Mouse (Mus musculus) kidney, embryonic 15.5 days (tissue): Measurements from ENCODE around the gene Fgfr2. TPM values are rescaled to one million over a fixed set of nuclear protein-coding genes. Genes with fewer than 3 reads are reported as not detected.
"Not testable (repeated sequence)": the region's sequence is repeated elsewhere in the genome, so short reads cannot be mapped to it uniquely, and the experiment has no call there.

Experiments used
- ATAC-seq: fragments of 200-750 bp; cut with Nextera tagmentation; replicated peaks from 2 replicates; pipeline ENCODE4 v1.8.0; 2017; ENCODE audit warnings: moderate TSS enrichment; ENCODE audit not compliant: low FRiP score
- H3K27ac ChIP-seq: fragments of 300-500 bp; sonication (generic); 2 replicates; pipeline ENCODE4 v1.5.1; 2015; ENCODE audit warnings: mild to moderate bottlenecking, inconsistent platforms
- H3K27me3 ChIP-seq: fragments of 300-500 bp; sonication (generic); 2 replicates; pipeline ENCODE4 v1.6.1; 2015; ENCODE audit warnings: inconsistent platforms
- H3K36me3 ChIP-seq: fragments of 300-500 bp; sonication (generic); 2 replicates; pipeline ENCODE4 v1.6.1; 2015; ENCODE audit warnings: inconsistent platforms
- H3K4me1 ChIP-seq: fragments of 300-500 bp; sonication (generic); 2 replicates; pipeline ENCODE4 v1.6.1; 2015; ENCODE audit warnings: inconsistent platforms
- H3K4me2 ChIP-seq: fragments of 300-500 bp; sonication (generic); 2 replicates; pipeline ENCODE4 v1.6.1; 2015; ENCODE audit warnings: moderate library complexity, mild to moderate bottlenecking, inconsistent platforms
- H3K4me3 ChIP-seq: fragments of 300-500 bp; sonication (generic); replicated peaks from 2 replicates; pipeline ENCODE4 v1.5.1; 2015; ENCODE audit warnings: mild to moderate bottlenecking, inconsistent platforms
- H3K9ac ChIP-seq: fragments of 300-500 bp; sonication (generic); 2 replicates; pipeline ENCODE4 v1.6.1; 2015; ENCODE audit warnings: mild to moderate bottlenecking, inconsistent platforms
- H3K9me3 ChIP-seq: fragments of 300-500 bp; sonication (generic); replicated peaks from 2 replicates; pipeline ENCODE4 v1.6.1; 2016; ENCODE audit warnings: inconsistent platforms
- WGBS: fragments of 180-500 bp; shearing (Covaris S2); methylation state at CpG from one replicate; pipeline ENCODE4 v1.1.7; 2015; ENCODE audit warnings: mixed read lengths; 5-methylcytosine and 5-hydroxymethylcytosine counted together
- polyA plus RNA-seq: library from polyadenylated mRNA; unstranded; fragments of >200 nt; fragmentation: Nextera tagmentation; extraction: Ambion mirVana; gene quantifications from 2 replicates; pipeline ENCODE4 v1.2.1, GENCODE M21; 2015

Gene Fgfr2
- polyA plus RNA-seq, 1 experiment from 2014 or later, result 104 TPM

DNA sequence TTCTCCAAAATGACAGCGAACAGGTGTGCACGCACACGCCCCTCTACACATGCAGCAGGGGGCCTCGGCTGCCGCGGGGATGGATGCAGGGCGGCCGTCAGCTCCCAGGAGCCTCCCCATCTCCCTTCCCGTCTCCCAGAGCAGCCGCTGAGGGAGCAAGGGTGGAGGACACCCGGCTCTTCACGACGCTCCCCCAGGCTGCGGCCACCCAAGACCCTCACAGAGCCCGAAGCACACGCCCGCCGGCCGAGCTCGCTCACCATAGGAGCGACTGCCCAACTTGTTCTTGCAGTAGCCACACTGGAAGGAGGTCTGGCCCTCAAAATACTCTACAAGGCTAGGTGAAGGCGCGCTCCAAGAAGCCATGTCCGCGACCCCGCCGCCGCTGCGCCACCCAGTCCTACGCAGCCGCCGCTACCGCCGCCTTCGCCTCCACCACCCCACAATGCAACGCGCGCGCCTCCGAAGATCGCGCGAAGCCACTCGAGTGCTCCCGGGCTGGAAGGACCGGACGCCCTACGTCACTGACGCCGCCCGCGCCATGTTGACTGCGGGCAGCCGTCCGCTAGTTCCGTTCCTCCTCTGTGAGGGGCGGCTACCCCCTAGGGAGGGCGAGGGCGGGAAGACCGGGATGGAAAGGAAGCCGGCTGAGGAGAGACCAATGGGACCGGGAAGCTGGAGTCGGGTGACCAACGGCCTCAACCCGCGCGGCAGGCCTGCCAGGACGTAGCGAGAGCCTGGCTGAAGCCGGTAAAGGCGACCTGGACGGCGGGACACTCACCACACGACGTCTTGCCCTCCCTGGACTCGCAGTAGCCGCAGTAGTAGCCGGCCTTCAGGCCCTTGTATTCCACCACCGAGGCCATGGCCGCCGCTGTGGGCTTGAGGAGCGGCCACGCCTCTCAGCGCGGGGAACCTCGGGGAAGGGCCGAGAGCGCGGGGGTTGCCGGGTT is 2603.8 kb downstream of the Fgfr2 start:
- Histone ChIP-seq H3K9me3 (no peaks in the 10 kb centered on the region), H3K36me3 (peaks cover 9% of the 10 kb centered on the region; the same call in 1 of the 2 replicates), H3K9ac (peak overlapping the region; percentile 98), H3K4me1 (peaks cover 21% of the 10 kb centered on the region), H3K27ac (peak overlapping the region; percentile 99), H3K4me2 (peak overlapping the region; percentile 85), H3K27me3 (no peaks in the 10 kb centered on the region), H3K4me3 (peak overlapping the region; percentile 92)
- under 1% methylated on average over 84 of the region's 90 CpGs for WGBS
- peak; percentile 98 for ATAC-seq

DNA sequence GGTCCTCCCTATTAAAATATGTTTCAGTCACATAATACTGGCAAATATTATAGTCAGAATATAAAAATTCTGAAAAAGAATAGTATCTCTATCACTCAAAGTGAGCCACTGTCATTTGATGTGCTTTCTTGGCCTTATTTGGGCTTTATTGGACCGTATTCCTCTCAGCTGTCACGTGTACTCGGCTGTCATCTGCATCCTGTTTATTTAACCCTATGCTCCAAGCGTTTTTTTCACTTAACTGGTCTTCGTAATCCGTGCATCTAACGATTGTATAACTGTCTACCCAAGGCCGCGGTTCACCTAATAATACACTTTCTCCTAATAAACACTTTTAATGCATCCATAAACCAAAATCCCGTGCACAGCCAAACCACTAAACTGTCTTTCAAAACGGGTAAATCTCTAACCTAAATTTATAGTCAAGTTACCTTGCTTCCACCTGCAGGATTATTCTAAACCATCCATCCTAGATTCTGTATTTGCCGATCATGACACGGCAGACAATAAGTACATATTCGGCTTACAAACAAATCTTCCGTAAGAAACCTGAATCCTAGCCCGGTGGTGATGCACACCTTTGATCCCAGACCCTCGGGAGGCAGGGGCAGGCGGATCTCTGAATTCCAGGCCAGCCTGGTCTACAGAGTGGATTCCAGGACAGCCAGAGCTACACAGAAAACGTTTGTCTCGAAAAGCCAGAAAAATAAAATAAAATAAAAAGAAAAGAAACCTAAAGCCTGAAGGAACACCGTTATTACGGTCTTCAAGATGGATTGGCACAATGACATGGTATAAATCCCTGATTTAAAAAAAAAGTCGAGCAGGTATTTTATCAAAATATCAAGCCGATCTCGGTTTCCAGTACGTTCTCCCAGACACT is 2604.7 kb downstream of the Fgfr2 start:
- Histone ChIP-seq H3K27ac (peak overlapping the region; percentile 99), H3K9me3 (no peaks in the 10 kb centered on the region), H3K9ac (peak overlapping the region; percentile 98), H3K4me2 (peak overlapping the region; percentile 85), H3K4me1 (peaks cover 21% of the 10 kb centered on the region), H3K4me3 (peak overlapping the region; percentile 92), H3K27me3 (no peaks in the 10 kb centered on the region), H3K36me3 (peaks cover 15% of the 10 kb centered on the region)
- ATAC-seq, result no peak
- WGBS, result 23% methylated on average over 26 of the region's 26 CpGs

DNA sequence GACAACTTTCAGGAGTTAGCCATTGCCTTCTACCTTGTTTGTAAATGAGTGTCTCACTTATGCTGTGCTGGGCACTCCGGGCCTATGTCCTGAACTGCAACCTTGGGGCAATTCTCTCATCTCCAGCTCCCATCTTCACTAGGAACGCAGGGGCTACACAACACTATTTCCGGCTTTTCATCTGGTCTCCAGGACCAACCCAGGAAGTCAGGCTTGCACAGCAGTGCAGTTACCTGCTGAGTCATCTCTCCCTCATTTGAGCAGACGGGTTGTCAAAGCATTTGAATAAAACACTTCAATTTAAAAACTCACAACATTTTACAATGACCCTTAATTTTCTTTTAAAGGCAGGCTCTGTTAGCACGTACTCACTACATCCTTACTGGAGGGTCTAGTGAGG is 2612.9 kb downstream of the Fgfr2 start:
- H3K27me3 ChIP-seq, result no peaks in the 10 kb centered on the region
- H3K4me2 ChIP-seq, result no peak overlapping the region
- H3K4me3 ChIP-seq, result no peak overlapping the region
- H3K9me3 ChIP-seq, result no peaks in the 10 kb centered on the region
- ATAC-seq, result no peak
- no peak overlapping the region for H3K27ac ChIP-seq
- WGBS, result 90% methylated on average over 5 of the region's 5 CpGs
- no peak overlapping the region for H3K9ac ChIP-seq
- peaks cover 85% of the 10 kb centered on the region for H3K36me3 ChIP-seq
- no peaks in the 10 kb centered on the region for H3K4me1 ChIP-seq

DNA sequence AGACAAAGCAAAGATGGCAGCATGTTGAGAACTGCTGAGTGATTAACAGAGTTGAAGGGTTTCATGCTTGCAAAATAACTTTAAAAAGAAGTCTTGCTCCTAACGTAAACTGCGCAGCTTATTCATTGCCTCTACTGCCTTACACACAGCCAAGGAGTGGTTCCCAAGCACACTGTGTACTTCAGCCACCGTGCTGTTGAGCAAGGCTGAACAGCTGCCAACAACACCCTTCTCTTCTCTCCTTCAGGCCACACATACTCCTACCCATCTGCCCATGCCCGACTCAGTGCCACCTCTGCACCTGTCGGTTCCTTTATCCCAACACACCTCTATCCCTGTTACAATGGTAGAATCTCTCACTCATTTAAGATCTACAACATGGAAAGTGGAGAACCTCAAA is 2620.1 kb downstream of the Fgfr2 start:
- H3K4me2 ChIP-seq, result no peak overlapping the region
- H3K36me3 ChIP-seq, result peaks cover 73% of the 10 kb centered on the region
- 96% methylated on average over 5 of the region's 5 CpGs for WGBS
- ATAC-seq, result no peak
- no peak overlapping the region for H3K27ac ChIP-seq
- H3K9ac ChIP-seq, result no peak overlapping the region
- H3K4me3 ChIP-seq, result no peak overlapping the region
- H3K27me3 ChIP-seq, result no peaks in the 10 kb centered on the region
- H3K4me1 ChIP-seq, result no peaks in the 10 kb centered on the region
- H3K9me3 ChIP-seq, result no peaks in the 10 kb centered on the region

DNA sequence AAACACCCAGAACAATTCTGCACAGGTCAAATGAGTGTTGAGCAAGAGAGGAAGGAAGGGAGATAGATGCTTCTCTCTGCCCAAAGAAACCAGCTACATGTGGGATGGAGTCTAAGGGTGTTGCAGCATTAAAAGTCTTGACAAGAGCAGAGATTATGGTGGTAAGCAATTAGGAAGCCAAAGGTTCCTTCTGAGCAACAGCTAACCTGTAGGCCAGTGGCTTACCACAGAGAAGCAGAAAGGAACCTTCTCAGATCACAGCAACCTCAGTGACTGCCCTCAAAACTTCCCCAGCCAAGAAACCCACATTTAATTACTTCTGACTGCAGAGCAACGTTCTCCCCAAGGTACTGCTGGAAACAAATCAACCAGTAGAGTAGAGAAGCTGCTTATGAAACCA is 2621.7 kb downstream of the Fgfr2 start:
- H3K9ac ChIP-seq, result no peak overlapping the region
- H3K27me3 ChIP-seq, result no peaks in the 10 kb centered on the region
- H3K9me3 ChIP-seq, result no peaks in the 10 kb centered on the region
- H3K4me3 ChIP-seq, result no peak overlapping the region
- H3K27ac ChIP-seq, result no peak overlapping the region
- no peaks in the 10 kb centered on the region for H3K4me1 ChIP-seq
- 68% methylated on average over 1 of the region's 1 CpGs for WGBS
- no peak overlapping the region for H3K4me2 ChIP-seq
- no peak for ATAC-seq
- peaks cover 68% of the 10 kb centered on the region for H3K36me3 ChIP-seq

DNA sequence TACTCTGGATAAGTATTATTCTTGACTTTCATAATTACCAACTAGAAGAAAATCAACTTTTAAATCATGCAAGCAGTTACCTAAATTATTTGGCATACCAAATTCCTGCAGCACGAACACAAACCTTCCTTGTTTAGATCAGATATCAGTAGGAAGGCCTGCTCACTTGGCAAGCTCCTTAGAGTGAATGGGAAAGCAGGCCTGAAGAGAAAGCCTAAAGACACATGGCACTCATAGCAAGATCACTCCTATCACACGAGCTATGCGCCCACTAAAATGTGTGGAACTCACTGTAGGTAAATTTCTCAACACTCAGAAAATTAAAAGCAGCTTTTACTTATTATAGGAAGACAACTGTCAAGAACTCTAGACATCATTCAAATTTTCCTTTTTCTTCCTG is 2629.8 kb downstream of the Fgfr2 start:
- 82% methylated on average over 3 of the region's 3 CpGs for WGBS
- H3K9ac ChIP-seq, result no peak overlapping the region
- H3K9me3 ChIP-seq, result no peaks in the 10 kb centered on the region
- ATAC-seq, result no peak
- peaks cover 29% of the 10 kb centered on the region for H3K36me3 ChIP-seq
- no peaks in the 10 kb centered on the region for H3K27me3 ChIP-seq
- no peak overlapping the region for H3K4me2 ChIP-seq
- H3K4me1 ChIP-seq, result peaks cover 5% of the 10 kb centered on the region
- no peak overlapping the region for H3K4me3 ChIP-seq
- no peak overlapping the region for H3K27ac ChIP-seq

DNA sequence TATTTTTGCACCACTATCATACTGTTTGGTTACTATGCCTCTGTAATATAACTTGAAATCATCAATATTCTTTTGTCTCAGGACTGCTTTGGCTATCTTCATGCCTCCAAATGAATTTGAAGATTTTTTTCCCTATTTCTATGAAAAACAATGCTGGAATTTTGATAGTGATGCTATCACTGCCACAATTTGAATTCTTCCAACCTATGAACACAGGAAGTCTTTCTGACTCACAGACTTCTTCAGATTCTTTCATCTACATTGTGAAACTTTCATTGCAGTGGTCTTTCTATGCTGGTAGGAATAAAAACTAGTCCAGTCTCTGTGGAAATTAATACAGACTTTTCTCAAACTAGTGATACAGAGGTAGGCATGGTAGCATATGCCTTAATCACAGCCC is 2631.1 kb downstream of the Fgfr2 start:
- Histone ChIP-seq H3K9me3 (peaks cover 3% of the 10 kb centered on the region; the same call in 1 of the 2 replicates), H3K4me2 (no peak overlapping the region), H3K27me3 (no peaks in the 10 kb centered on the region), H3K36me3 (peaks cover 32% of the 10 kb centered on the region), H3K4me1 (peaks cover 5% of the 10 kb centered on the region), H3K4me3 (no peak overlapping the region), H3K9ac (no peak overlapping the region), H3K27ac (no peak overlapping the region)
- ATAC-seq, result no peak

DNA sequence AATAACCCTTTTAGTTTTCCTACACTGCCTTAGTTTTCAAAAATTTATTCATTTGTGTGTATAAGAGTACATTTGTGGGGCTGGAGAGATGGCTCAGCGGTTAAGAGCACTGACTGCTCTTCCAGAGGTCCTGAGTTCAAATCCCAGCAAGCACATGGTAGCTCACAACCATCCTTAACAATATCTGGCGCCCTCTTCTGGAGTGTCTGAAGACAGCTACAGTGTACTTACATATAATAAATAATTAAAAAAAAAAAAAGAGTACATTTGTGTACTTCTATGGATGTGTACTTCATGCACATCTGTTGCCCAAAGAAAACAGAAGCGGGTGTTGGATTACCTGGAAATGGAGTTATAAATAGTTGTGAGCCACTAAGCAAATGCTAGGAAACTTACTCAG is 2644.1 kb downstream of the Fgfr2 start:
- H3K9ac ChIP-seq, H3K4me2 ChIP-seq, H3K4me1 ChIP-seq, ATAC-seq, H3K4me3 ChIP-seq, H3K27me3 ChIP-seq, H3K27ac ChIP-seq, H3K9me3 ChIP-seq: not testable (repeated sequence)
- peaks cover 36% of the 10 kb centered on the region for H3K36me3 ChIP-seq
- 88% methylated on average over 3 of the region's 3 CpGs for WGBS

DNA sequence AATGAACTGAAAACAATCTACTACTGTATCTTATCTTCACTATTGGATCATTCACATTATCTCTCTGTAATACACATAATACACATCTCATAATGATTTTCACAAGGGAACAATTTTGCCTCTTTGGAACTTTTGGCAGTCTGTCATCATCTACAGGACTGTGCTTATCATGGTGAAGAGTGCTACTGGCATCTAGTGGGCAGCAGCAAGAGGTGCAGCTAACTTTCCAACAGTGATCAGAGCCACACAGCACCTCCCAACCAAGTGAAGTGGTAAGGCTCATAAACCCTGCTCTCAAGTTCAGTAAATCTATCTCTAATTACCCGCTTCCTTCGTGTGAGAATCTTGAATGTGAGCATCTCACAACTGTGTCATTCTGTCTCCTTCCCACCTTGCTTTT is 2647.2 kb downstream of the Fgfr2 start:
- 15% methylated on average over 2 of the region's 2 CpGs for whole genome bisulfite sequencing
- Histone ChIP-seq H3K9ac (no peak overlapping the region), H3K4me1 (peaks cover 7% of the 10 kb centered on the region), H3K36me3 (peaks cover 31% of the 10 kb centered on the region), H3K4me3 (no peak overlapping the region), H3K27me3 (no peaks in the 10 kb centered on the region), H3K4me2 (no peak overlapping the region), H3K27ac (0 out of 2 replicates have a peak overlapping the region, but pooled peaks have one; percentile 11), H3K9me3 (no peaks in the 10 kb centered on the region)
- peak; percentile 87 for ATAC-seq

DNA sequence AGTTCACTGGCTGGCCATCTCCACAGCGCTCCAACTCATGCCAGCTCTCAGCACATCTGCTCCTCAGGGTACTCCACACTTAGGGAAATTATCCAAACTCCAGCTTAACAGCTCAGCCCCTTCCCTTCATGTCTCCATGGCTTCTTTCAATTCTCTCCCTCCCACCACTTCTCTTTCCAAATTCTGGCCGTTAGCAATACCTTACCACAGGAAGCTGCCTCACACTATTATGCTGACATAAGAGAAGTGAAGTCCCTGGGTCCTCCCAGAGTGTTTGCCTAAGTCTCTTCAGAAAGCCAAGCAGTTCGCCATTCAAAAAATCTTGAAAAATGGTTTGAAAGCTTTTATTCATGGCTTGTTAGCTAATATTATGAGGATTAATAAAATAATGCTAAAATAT is 2649.3 kb downstream of the Fgfr2 start:
- Histone ChIP-seq H3K9ac (no peak overlapping the region), H3K9me3 (no peaks in the 10 kb centered on the region), H3K4me3 (no peak overlapping the region), H3K36me3 (peaks cover 14% of the 10 kb centered on the region; the same call in 1 of the 2 replicates), H3K4me1 (peaks cover 8% of the 10 kb centered on the region), H3K27ac (no peak overlapping the region), H3K4me2 (no peak overlapping the region), H3K27me3 (no peaks in the 10 kb centered on the region)
- 75% methylated on average over 3 of the region's 3 CpGs for WGBS
- ATAC-seq, result no peak

DNA sequence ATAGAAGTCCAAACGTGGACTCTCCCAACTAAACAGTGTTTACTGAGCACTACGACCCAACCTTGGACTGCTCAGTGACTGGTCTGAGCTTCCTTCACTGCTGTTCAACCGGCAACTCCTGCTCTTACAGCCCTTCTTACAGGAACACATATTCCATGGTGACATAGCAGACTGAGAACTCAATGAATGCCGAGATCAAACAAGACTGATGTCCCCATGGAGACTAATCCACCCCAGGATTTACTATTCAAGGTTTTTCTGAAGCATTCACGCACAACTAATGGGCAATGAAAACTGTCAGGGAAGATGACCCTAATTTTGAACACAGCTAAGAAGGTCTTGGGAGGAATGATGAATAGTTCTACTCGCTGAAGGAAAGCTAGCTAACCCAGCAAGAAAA is 2650.5 kb downstream of the Fgfr2 start:
- no peaks in the 10 kb centered on the region for H3K9me3 ChIP-seq
- no peak for ATAC-seq
- H3K9ac ChIP-seq, result no peak overlapping the region
- H3K36me3 ChIP-seq, result peaks cover 13% of the 10 kb centered on the region; the same call in 1 of the 2 replicates
- H3K27me3 ChIP-seq, result no peaks in the 10 kb centered on the region
- no peak overlapping the region for H3K4me2 ChIP-seq
- H3K27ac ChIP-seq, result no peak overlapping the region
- peaks cover 8% of the 10 kb centered on the region for H3K4me1 ChIP-seq
- 32% methylated on average over 6 of the region's 6 CpGs for WGBS
- H3K4me3 ChIP-seq, result no peak overlapping the region

DNA sequence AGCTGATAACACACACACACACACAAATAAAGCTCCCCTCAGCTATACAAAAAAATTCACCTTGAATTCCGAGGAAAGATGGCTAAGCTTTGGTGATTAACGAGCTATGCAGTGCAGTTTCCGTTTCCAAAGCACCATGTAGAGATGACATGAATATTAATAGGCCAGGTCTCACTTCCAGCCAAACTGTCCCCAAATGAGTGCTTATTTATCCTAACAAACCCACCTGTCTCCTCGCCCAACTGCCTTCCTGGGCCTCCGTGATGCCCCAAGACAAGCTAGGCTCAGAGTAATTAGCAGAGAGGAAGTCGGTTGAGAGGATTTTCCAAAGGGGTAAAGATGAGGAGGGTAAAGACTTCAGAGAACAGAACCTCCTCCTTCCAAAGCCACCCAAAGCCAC is 2652.1 kb downstream of the Fgfr2 start:
- no peak overlapping the region for H3K4me2 ChIP-seq
- no peaks in the 10 kb centered on the region for H3K27me3 ChIP-seq
- no peak overlapping the region for H3K9ac ChIP-seq
- no peak overlapping the region for H3K4me3 ChIP-seq
- 35% methylated on average over 6 of the region's 6 CpGs for WGBS
- peaks cover 8% of the 10 kb centered on the region for H3K4me1 ChIP-seq
- no peak for ATAC-seq
- no peak overlapping the region for H3K27ac ChIP-seq
- peaks cover 16% of the 10 kb centered on the region for H3K36me3 ChIP-seq
- no peaks in the 10 kb centered on the region for H3K9me3 ChIP-seq
